Mouse (Mus musculus) bone marrow macrophage, adult 2 months (primary cell): ENCODE results near the gene Mrpl35.

ENCODE experiments used
- CTCF ChIP-seq: IDR thresholded peaks from 2 replicates; pipeline ENCODE4 v1.5.1; 2012; ENCODE audit warnings: low read depth, mild to moderate bottlenecking, low read length, moderate library complexity
- POLR2A ChIP-seq: IDR thresholded peaks from 2 replicates; pipeline ENCODE4 v1.6.1; 2012; ENCODE audit warnings: mild to moderate bottlenecking, low read depth, low read length, borderline replicate concordance

DNA sequence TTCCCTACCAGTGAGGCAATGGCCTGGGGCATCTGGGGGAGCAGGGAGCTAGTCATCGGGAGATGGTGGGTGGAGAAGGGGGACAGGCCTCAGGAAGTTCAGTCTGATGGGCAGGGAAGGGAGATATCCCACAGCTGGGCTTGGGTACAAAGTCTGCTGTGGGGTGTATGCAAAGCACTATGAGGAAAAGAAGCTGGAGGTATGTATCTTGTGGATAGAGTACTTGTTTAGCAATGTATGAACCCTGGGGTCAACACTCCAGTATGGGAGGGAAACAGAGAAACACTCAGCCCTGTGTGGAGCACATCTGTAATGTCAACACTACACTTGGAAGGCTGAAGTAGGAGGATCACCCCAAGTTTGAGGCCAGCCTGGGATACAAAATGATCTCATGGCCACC lies 20.1 kb downstream of the Mrpl35 start:
- no peak for TF ChIP-seq CTCF
- no peak for TF ChIP-seq POLR2A
